Mouse (Mus musculus): ENCODE measurements around the gene Rpl9-ps6. TPM values are rescaled to one million over a fixed set of nuclear protein-coding genes. Genes with fewer than 3 reads are reported as not detected.

Gene Rpl9-ps6
- total and polyA plus RNA-seq, 2 experiments from 2014 or later = 35.0 to 53.9 TPM

- no peak overlapping the region for H3K27ac ChIP-seq
- no peaks in the 10 kb centered on the region for H3K9me3 ChIP-seq (ENCODE audit: low read length)
- H3K9ac ChIP-seq (replicated peaks; ENCODE audit: low read length) = no peak overlapping the region
- no peak for TF ChIP-seq CTCF (IDR thresholded peaks at IDR 0.05; ENCODE audit: low read depth)
- no peak overlapping the region for H3K4me3 ChIP-seq (ENCODE audit: low read length)
- no peak for DNase-seq (ENCODE audit: low spot score)
- no peak overlapping the region for H3K4me2 ChIP-seq (ENCODE audit: low read depth, low read length)
- no peaks in the 10 kb centered on the region for H3K4me1 ChIP-seq (ENCODE audit: insufficient read depth, low read length)
- no peaks in the 10 kb centered on the region for H3K36me3 ChIP-seq (ENCODE audit: insufficient read depth, low read length)
- H3K27me3 ChIP-seq (ENCODE audit: insufficient read depth, low read length) = no peaks in the 10 kb centered on the region
- ATAC-seq = no peak
- 84% methylated on average over 2 of the region's 2 CpGs for WGBS
Observed at GRCm38 (mm10) chr19:32456744-32457143, 9.6 kb downstream of the Rpl9-ps6 start.

DNA sequence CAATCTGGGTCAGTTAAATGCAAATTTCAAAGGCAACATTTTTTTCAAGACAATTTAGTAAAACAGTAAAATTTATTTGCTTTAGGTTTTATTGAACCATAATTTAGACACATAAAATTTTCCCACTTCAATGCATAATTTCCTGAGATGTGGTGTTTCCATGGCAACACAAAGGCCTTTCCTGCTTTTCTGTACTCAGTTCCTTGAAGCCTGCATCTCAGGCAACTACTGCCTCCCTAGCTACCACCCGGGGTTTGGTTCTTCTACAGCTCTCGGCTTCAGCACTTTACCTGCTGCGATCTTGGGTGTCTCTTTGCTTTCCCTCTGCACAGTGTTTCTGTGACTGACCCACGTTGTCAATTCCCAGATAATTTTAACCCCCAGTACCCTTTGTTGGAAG lies 14.1 kb downstream of the Rpl9-ps6 start:
- H3K36me3 ChIP-seq (ENCODE audit: insufficient read depth, low read length) = no peaks in the 10 kb centered on the region
- no peaks in the 10 kb centered on the region for H3K27me3 ChIP-seq (ENCODE audit: insufficient read depth, low read length)
- no peaks in the 10 kb centered on the region for H3K4me1 ChIP-seq (ENCODE audit: insufficient read depth, low read length)
- WGBS = 53% methylated on average over 4 of the region's 4 CpGs
- no peak overlapping the region for H3K4me3 ChIP-seq (ENCODE audit: low read length)
- H3K9ac ChIP-seq (replicated peaks; ENCODE audit: low read length) = no peak overlapping the region
- DNase-seq (ENCODE audit: low spot score) (peak; percentile 50), ATAC-seq (no peak)
- H3K4me2 ChIP-seq (ENCODE audit: low read depth, low read length) = no peak overlapping the region
- peaks cover 4% of the 10 kb centered on the region; the same call in 1 of the 2 replicates for H3K9me3 ChIP-seq (ENCODE audit: low read length)
- no peak overlapping the region for H3K27ac ChIP-seq
- no peak for TF ChIP-seq CTCF (IDR thresholded peaks at IDR 0.05; ENCODE audit: low read depth)

DNA sequence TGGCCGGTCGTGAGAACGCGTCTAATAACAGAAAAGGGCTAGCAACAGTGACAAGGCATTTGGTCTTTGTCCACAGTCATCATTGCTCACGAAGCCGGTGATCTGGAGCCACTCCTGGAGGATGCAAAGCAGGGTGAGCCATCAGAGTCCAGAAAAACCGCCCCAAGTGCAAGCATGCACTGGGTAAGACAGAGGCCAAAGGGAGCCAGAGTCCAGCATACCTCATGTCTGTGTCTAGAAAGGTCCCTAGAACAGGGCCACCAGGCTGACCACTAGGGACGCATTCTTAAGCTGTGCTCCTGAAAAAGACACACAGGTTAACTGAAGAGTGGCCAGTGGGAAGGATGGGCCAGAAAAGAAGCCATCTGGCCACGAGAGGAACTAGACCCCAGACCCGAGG lies 17.4 kb downstream of the Rpl9-ps6 start:
- Histone ChIP-seq H3K27ac (no peak overlapping the region), H3K9me3 (ENCODE audit: low read length) (peaks cover 4% of the 10 kb centered on the region; the same call in 1 of the 2 replicates), H3K36me3 (ENCODE audit: insufficient read depth, low read length) (no peaks in the 10 kb centered on the region), H3K4me1 (ENCODE audit: insufficient read depth, low read length) (no peaks in the 10 kb centered on the region), H3K4me2 (ENCODE audit: low read depth, low read length) (no peak overlapping the region), H3K9ac (replicated peaks; ENCODE audit: low read length) (no peak overlapping the region), H3K27me3 (ENCODE audit: insufficient read depth, low read length) (no peaks in the 10 kb centered on the region), H3K4me3 (ENCODE audit: low read length) (no peak overlapping the region)
- 94% methylated on average over 10 of the region's 10 CpGs for WGBS
- no peak for DNase-seq (ENCODE audit: low spot score)
- ATAC-seq = no peak
- TF ChIP-seq CTCF (IDR thresholded peaks at IDR 0.05; ENCODE audit: low read depth) = no peak

DNA sequence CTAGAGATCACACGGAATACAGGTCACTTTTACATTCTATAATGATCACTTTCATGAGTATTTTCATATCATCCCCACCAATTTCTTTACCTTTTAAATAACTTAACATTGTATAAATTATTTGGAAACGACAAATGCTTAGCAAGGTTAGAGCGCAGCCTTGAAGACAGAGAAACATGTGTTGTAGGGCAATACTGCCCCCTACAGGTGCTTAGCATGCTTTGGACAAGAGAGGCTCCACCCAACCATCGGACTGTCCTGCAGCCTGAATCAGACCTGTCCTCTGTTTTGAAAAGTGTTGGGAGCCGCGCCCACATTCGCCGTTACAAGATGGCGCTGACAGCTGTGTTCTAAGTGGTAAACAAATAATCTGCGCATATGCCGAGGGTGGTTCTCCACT lies 24.8 kb downstream of the Rpl9-ps6 start:
- ATAC-seq (no peak), DNase-seq (ENCODE audit: low spot score) (no peak)
- H3K9me3 ChIP-seq (ENCODE audit: low read length) = no peaks in the 10 kb centered on the region
- 98% methylated on average over 10 of the region's 11 CpGs for WGBS
- H3K4me3 ChIP-seq (ENCODE audit: low read length) = no peak overlapping the region
- no peak overlapping the region for H3K27ac ChIP-seq
- H3K9ac ChIP-seq (replicated peaks; ENCODE audit: low read length) = no peak overlapping the region
- TF ChIP-seq CTCF (IDR thresholded peaks at IDR 0.05; ENCODE audit: low read depth) = no peak
- no peaks in the 10 kb centered on the region for H3K27me3 ChIP-seq (ENCODE audit: insufficient read depth, low read length)
- no peak overlapping the region for H3K4me2 ChIP-seq (ENCODE audit: low read depth, low read length)
- H3K36me3 ChIP-seq (ENCODE audit: insufficient read depth, low read length) = no peaks in the 10 kb centered on the region
- no peaks in the 10 kb centered on the region for H3K4me1 ChIP-seq (ENCODE audit: insufficient read depth, low read length)

DNA sequence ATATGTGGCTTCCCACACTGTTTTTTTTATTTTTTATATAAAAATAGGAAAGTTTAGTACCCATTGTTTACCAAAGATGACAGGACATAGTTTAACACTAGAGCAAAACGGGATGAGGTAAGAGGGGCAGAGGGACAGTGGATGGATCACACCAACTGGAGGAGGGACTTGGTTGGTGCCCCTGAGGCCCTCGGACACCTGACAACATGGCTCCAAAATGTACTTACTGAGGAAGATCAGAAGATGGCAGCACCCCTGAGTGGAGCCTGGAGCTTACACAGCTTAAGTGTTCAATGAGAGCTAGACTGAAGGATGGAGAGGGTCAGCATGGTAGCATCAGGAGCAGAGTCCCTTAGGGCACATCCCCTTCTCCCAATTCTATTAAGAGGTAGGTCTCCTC lies 27.0 kb downstream of the Rpl9-ps6 start:
- 92% methylated on average over 2 of the region's 2 CpGs for WGBS
- H3K27me3 ChIP-seq (ENCODE audit: insufficient read depth, low read length) = no peaks in the 10 kb centered on the region

DNA sequence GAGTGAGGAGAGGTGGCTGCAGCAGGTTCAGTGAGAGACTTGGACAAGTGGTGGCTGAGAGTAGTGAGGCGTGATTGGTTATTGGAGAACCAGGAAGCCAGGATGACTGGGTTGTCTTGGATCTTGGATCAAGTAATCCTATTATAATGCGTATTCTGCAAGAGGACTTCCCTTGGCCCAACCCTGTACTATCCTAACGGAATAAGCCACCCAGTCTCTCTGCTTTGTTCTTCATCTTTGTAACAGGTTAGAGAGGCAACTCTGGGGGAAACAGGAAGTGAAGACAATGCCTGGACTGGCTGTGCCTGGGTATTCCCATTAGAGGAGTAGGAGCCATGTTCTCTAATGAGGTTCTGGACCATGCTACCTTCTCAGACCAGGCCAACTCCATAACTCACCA lies 40.5 kb downstream of the Rpl9-ps6 start:
- H3K9me3 ChIP-seq (ENCODE audit: low read length) = no peaks in the 10 kb centered on the region
- ATAC-seq (no peak), DNase-seq (ENCODE audit: low spot score) (no peak)
- H3K4me3 ChIP-seq (ENCODE audit: low read length) = no peak overlapping the region
- H3K4me1 ChIP-seq (ENCODE audit: insufficient read depth, low read length) = no peaks in the 10 kb centered on the region
- TF ChIP-seq CTCF (IDR thresholded peaks at IDR 0.05; ENCODE audit: low read depth) = no peak
- H3K27me3 ChIP-seq (ENCODE audit: insufficient read depth, low read length) = no peaks in the 10 kb centered on the region
- no peak overlapping the region for H3K9ac ChIP-seq (replicated peaks; ENCODE audit: low read length)
- no peak overlapping the region for H3K27ac ChIP-seq
- H3K36me3 ChIP-seq (ENCODE audit: insufficient read depth, low read length) = no peaks in the 10 kb centered on the region
- 93% methylated on average over 3 of the region's 3 CpGs for WGBS
- no peak overlapping the region for H3K4me2 ChIP-seq (ENCODE audit: low read depth, low read length)

More for the DNA sequence above, 27.0 kb downstream of the Rpl9-ps6 start:
- Histone ChIP-seq H3K9ac (replicated peaks; ENCODE audit: low read length) (no peak overlapping the region), H3K27ac (no peak overlapping the region), H3K4me3 (ENCODE audit: low read length) (no peak overlapping the region), H3K36me3 (ENCODE audit: insufficient read depth, low read length) (no peaks in the 10 kb centered on the region), H3K4me2 (ENCODE audit: low read depth, low read length) (no peak overlapping the region), H3K9me3 (ENCODE audit: low read length) (no peaks in the 10 kb centered on the region), H3K4me1 (ENCODE audit: insufficient read depth, low read length) (no peaks in the 10 kb centered on the region)
- no peak for DNase-seq (ENCODE audit: low spot score)
- no peak for TF ChIP-seq CTCF (IDR thresholded peaks at IDR 0.05; ENCODE audit: low read depth)
- no peak for ATAC-seq

DNA sequence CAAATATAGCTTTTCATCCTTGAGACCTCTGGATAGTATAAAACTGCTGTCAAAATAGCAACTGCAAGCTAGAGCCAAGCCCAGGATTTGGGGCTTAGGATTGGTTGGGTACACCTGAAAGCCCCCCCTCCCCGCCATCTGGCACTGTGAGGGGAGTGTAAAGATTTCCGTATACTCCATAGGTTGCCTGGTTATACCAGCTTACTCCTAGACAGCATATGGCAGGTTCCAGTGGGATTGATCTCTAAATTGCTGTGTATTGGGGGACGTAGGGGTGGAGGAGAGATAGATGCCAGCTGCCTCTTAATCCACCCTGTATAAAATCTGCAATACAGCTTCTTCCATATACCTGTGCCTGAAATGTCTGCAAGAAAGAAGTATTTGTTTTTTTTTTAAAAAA lies 41.7 kb downstream of the Rpl9-ps6 start:
- Histone ChIP-seq H3K27ac (no peak overlapping the region), H3K9ac (replicated peaks; ENCODE audit: low read length) (no peak overlapping the region), H3K4me3 (ENCODE audit: low read length) (no peak overlapping the region), H3K27me3 (ENCODE audit: insufficient read depth, low read length) (no peaks in the 10 kb centered on the region), H3K4me1 (ENCODE audit: insufficient read depth, low read length) (no peaks in the 10 kb centered on the region), H3K4me2 (ENCODE audit: low read depth, low read length) (no peak overlapping the region), H3K9me3 (ENCODE audit: low read length) (no peaks in the 10 kb centered on the region), H3K36me3 (ENCODE audit: insufficient read depth, low read length) (no peaks in the 10 kb centered on the region)
- 73% methylated on average over 3 of the region's 3 CpGs for WGBS
- ATAC-seq (no peak), DNase-seq (ENCODE audit: low spot score) (no peak)
- TF ChIP-seq CTCF (IDR thresholded peaks at IDR 0.05; ENCODE audit: low read depth) = no peak
